Mouse (Mus musculus): ENCODE data around the gene St6galnac3. TPM values are rescaled to one million over a fixed set of nuclear protein-coding genes. Genes with fewer than 3 reads are reported as not detected.

St6galnac3 gene
- polyA plus RNA-seq, 1 experiment from 2014 or later: 27.2 TPM

DNA sequence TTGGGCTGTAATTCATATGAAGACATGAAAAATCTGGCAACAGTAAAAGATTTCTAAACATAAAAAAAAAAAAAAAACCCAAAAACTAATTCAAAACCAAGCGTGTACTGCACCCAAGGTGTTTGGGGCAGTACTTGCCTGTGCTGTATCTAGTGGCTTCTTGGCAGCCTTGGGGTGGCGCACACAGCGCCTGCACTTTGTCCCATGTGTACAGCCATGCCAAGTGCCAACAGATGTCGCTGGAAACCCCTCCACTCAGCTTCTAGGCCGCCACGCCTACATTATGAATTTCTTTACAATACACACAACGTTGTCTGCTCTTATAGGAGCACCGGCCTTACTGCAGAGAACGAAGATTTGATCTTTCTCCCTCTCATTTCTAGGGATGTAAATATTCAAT, 130.4 kb downstream of the St6galnac3 start:
- H3K4me2 ChIP-seq: no peak overlapping the region
- no peak overlapping the region for H3K27ac ChIP-seq (replicated peaks)
- H3K4me1 ChIP-seq (replicated peaks): peaks cover 29% of the 10 kb centered on the region; the same call in 1 of the 2 replicates
- no peak for ATAC-seq (ENCODE audit: low read depth)
- no peaks in the 10 kb centered on the region for H3K27me3 ChIP-seq
- no peaks in the 10 kb centered on the region for H3K36me3 ChIP-seq
- WGBS: 84% methylated on average over 9 of the region's 9 CpGs
- H3K9ac ChIP-seq: no peak overlapping the region
- no peaks in the 10 kb centered on the region for H3K9me3 ChIP-seq
- H3K4me3 ChIP-seq: no peak overlapping the region

DNA sequence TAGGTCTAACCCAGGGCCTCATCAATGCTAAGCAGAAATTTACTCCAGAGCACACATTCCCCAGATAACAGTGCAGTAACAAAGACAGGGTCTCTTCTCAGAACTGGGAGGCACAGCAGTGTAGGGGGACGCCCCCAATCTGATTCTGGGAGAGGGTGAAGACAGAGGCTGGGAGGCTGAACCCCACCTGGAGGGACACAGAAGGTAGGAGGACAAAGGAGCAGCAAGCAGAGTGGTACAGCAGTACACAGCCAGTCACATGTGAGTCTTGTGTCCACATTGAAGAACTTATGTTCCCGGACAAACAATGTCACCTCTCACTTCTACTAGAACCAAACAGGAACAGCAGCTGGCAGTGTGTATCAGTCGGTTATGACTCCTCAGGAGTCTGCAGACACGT, 131.0 kb downstream of the St6galnac3 start:
- Histone ChIP-seq H3K4me1 (replicated peaks) (peaks cover 29% of the 10 kb centered on the region; the same call in 1 of the 2 replicates), H3K4me2 (no peak overlapping the region), H3K36me3 (no peaks in the 10 kb centered on the region), H3K9me3 (no peaks in the 10 kb centered on the region), H3K27ac (replicated peaks) (peak overlapping the region; percentile 18; the same call in 1 of the 2 replicates), H3K9ac (no peak overlapping the region), H3K27me3 (no peaks in the 10 kb centered on the region), H3K4me3 (no peak overlapping the region)
- WGBS: 76% methylated on average over 4 of the region's 4 CpGs
- no peak for ATAC-seq (ENCODE audit: low read depth)

DNA sequence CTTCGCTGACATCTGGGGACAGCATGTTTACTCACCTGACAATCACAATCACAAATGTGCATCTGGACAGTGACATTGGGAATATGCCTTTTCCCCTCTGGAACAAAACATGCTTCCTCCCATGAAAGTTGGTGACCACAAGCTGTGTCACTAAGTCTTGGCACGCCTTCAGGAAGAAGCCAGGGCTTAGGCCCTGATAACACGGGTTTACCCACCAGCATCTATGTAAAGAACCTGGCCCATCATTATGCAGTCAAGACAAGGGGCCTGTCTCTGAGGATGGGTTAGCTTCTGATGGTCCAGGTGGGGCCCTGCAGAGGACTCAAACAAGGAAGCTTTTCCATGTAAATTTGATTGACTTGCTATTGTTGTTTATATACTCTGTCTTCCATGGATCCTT, 131.9 kb downstream of the St6galnac3 start:
- Histone ChIP-seq H3K9me3 (no peaks in the 10 kb centered on the region), H3K36me3 (no peaks in the 10 kb centered on the region), H3K4me2 (no peak overlapping the region), H3K4me1 (replicated peaks) (peaks cover 29% of the 10 kb centered on the region; the same call in 1 of the 2 replicates), H3K27ac (replicated peaks) (0 out of 2 replicates have a peak overlapping the region, but pooled peaks have one; percentile 23), H3K4me3 (no peak overlapping the region), H3K9ac (no peak overlapping the region), H3K27me3 (no peaks in the 10 kb centered on the region)
- ATAC-seq (ENCODE audit: low read depth): no peak
- WGBS: 75% methylated on average over 3 of the region's 3 CpGs

DNA sequence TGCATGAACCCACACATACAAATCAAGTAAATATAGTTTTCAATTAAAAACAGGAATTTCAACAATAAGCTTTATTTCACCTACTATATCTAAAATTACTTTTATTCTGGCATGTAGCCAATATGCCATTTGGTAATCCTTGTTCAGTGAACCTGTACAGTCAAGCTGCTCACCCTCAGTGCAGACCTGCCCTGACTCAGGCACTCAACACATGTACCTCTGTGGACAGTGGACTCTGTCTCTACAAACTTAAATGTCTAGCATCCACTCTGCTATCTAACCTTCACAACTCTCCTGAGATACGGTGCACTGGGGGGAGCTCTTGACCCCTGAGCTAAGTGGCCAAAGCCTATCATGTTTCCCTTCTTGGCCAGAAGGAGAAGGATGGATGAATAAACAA, 137.4 kb downstream of the St6galnac3 start:
- Histone ChIP-seq H3K4me1 (replicated peaks) (peaks cover 28% of the 10 kb centered on the region), H3K9ac (no peak overlapping the region), H3K36me3 (no peaks in the 10 kb centered on the region), H3K9me3 (no peaks in the 10 kb centered on the region), H3K4me2 (no peak overlapping the region), H3K27me3 (no peaks in the 10 kb centered on the region), H3K4me3 (no peak overlapping the region), H3K27ac (replicated peaks) (no peak overlapping the region)
- WGBS: 63% methylated on average over 1 of the region's 1 CpGs
- ATAC-seq (ENCODE audit: low read depth): no peak

DNA sequence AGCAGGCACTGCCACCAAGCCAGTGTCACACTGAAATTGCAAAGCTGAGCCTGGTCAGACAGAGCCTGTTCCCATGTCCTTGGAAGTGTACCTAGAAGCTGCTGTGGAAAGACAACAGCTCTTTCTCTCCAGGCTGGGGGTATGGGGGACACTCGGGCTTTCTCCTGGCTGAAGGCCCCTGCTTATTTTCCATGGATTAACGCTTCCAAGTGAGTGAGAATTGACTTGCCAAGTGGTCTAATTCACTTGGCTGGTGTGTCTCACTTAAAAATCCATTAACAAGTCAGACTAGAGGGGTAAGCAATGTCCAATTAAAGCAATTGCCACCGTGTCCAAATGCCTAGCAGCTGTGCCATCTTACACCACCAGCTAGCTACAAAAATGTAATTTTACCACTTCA, 140.1 kb downstream of the St6galnac3 start:
- 39% methylated on average over 3 of the region's 3 CpGs for WGBS
- H3K27ac ChIP-seq (replicated peaks): no peak overlapping the region
- ATAC-seq (ENCODE audit: low read depth): no peak

DNA sequence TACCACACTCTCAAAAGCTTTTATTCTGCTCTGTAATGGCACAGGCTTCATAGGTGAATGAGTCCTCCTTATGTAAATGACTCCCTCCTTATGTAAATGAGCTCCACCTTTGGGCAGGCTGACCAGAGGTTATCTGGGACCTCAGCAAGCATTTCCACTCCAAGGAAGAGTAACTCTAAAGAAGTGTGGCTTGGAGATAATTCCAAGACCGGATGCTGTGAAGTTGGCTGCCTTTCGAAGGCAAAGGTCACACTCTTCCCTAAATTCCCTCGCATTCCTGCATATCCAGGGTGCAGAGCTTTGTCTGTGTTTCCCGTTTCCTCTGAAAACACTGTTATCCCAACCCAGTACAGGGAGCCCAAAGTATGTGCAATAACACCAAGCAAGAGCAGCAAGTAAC, 142.9 kb downstream of the St6galnac3 start:
- Histone ChIP-seq H3K4me1 (replicated peaks) (peaks cover 23% of the 10 kb centered on the region), H3K4me2 (no peak overlapping the region), H3K9me3 (no peaks in the 10 kb centered on the region; the same call in 1 of the 2 replicates), H3K27me3 (no peaks in the 10 kb centered on the region), H3K36me3 (no peaks in the 10 kb centered on the region), H3K27ac (replicated peaks) (no peak overlapping the region), H3K9ac (no peak overlapping the region), H3K4me3 (no peak overlapping the region)
- WGBS: 58% methylated on average over 4 of the region's 4 CpGs
- ATAC-seq (ENCODE audit: low read depth): no peak

More for the DNA sequence above, 140.1 kb downstream of the St6galnac3 start:
- Histone ChIP-seq H3K27me3 (no peaks in the 10 kb centered on the region), H3K36me3 (no peaks in the 10 kb centered on the region), H3K9ac (no peak overlapping the region), H3K4me2 (no peak overlapping the region), H3K9me3 (no peaks in the 10 kb centered on the region), H3K4me1 (replicated peaks) (peaks cover 24% of the 10 kb centered on the region), H3K4me3 (no peak overlapping the region)

DNA sequence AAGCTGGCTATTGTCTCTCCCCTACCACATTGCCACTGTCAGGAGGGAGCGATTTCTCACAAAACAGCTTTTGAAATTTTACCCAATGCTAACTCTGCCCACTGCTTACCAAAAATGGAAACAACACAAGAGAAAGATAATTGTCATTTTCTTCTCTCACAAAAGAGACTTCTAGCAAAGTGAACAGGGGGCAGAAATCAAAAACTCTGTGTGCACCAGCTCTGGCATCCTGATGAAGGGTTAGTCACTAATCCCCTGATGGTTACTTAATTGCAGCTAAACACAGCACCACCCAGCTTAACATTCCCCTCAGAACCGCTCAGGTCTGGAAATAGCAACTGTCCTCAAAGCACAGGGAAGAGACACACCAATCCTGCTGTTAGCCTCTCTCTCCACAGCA, 144.3 kb downstream of the St6galnac3 start:
- Histone ChIP-seq H3K36me3 (no peaks in the 10 kb centered on the region), H3K4me2 (no peak overlapping the region), H3K4me1 (replicated peaks) (peaks cover 18% of the 10 kb centered on the region), H3K27ac (replicated peaks) (no peak overlapping the region), H3K9me3 (no peaks in the 10 kb centered on the region; the same call in 1 of the 2 replicates), H3K4me3 (no peak overlapping the region), H3K27me3 (no peaks in the 10 kb centered on the region), H3K9ac (no peak overlapping the region)
- ATAC-seq (ENCODE audit: low read depth): no peak
- WGBS: 52% methylated on average over 2 of the region's 2 CpGs

DNA sequence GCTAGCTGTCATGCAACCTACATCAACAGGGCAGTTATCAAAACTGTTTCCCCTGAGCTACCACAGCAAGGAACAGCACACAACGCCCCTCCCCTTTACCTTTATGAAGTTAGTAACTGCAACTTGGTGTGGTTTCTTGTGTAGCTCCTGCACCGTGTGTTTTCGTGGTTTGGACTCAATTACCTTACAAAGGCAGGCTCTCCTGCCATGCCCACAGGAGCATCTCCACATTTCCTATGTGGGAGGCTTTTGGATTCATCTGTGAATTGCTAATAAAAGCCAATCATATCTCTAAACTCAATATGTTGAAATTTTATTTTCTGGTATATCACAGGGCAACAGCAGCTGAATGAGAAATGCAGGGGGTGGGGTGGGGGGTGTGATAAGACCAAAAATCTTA, 144.8 kb downstream of the St6galnac3 start:
- H3K4me3 ChIP-seq: no peak overlapping the region
- H3K4me2 ChIP-seq: no peak overlapping the region
- 83% methylated on average over 3 of the region's 3 CpGs for WGBS
- H3K9me3 ChIP-seq: no peaks in the 10 kb centered on the region; the same call in 1 of the 2 replicates
- no peaks in the 10 kb centered on the region for H3K36me3 ChIP-seq
- no peaks in the 10 kb centered on the region for H3K27me3 ChIP-seq
- no peak for ATAC-seq (ENCODE audit: low read depth)
- H3K9ac ChIP-seq: no peak overlapping the region
- H3K27ac ChIP-seq (replicated peaks): no peak overlapping the region
- H3K4me1 ChIP-seq (replicated peaks): peaks cover 18% of the 10 kb centered on the region

DNA sequence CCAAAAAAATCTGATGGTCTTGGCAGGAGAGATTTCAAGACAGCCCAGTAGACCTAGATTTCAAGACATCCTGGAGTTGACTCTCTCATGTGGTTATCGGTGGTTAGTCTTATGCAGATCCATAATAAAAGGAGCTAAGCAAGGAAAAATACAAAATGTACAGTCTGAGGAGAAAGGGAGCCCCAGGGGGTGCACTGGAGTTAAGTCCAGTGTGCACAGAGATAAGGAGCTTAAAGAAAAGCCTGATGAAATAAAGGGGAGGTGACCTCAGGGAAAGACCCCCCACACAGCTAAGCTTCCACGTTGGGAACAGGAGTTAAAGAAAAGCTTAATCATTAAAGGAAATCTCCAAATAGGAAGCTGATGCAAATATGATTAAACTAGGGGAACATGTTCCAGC, 147.7 kb downstream of the St6galnac3 start:
- no peaks in the 10 kb centered on the region for H3K27me3 ChIP-seq
- H3K36me3 ChIP-seq: no peaks in the 10 kb centered on the region
- peaks cover 14% of the 10 kb centered on the region for H3K4me1 ChIP-seq (replicated peaks)
- ATAC-seq (ENCODE audit: low read depth): no peak
- H3K9ac ChIP-seq: no peak overlapping the region
- 91% methylated on average over 2 of the region's 2 CpGs for WGBS
- H3K27ac ChIP-seq (replicated peaks): no peak overlapping the region
- H3K4me3 ChIP-seq: no peak overlapping the region
- no peak overlapping the region for H3K4me2 ChIP-seq
- no peaks in the 10 kb centered on the region; the same call in 1 of the 2 replicates for H3K9me3 ChIP-seq

DNA sequence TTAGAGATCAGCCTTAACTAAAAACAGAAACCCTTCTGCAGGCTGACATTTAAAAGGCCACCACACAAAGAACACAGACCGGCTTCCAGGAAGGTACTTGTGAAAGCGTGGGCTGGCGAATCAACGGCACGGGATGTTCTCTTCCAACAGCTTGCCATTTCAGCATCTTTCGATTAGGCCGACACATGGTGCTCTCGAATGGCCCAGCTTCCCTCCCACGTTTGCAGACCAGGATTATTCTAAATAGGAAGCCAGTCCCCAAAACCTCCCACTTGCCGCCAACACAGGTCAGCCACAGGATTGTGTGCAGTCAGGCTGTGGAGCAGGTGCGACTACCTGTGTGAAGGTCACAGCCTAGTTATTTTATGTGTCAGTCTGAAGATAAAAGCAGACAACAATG, 153.8 kb downstream of the St6galnac3 start:
- Histone ChIP-seq H3K36me3 (no peaks in the 10 kb centered on the region), H3K9ac (no peak overlapping the region), H3K4me2 (no peak overlapping the region), H3K4me1 (replicated peaks) (peaks cover 19% of the 10 kb centered on the region), H3K4me3 (no peak overlapping the region), H3K27ac (replicated peaks) (no peak overlapping the region), H3K27me3 (no peaks in the 10 kb centered on the region), H3K9me3 (no peaks in the 10 kb centered on the region)
- ATAC-seq (ENCODE audit: low read depth): no peak
- WGBS: 92% methylated on average over 11 of the region's 11 CpGs

DNA sequence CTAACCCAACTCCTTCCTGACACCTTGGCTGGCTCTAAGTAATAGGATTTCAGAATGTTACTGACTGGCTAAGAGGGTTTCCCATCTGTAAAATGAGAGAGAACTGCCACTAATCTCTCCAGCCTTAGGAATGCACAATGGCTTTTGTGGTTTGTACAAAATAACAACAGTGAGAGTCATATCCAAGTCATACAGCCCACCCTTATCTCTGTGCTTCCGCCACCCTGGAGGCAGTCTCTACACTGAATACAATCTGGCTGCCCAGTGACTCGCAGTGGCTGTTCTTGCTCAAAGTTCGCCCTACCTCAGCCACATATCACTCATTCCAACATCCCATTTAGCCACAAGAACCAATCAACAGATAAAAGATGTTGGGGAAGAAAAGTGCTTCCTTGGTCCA, 156.2 kb downstream of the St6galnac3 start:
- H3K36me3 ChIP-seq: no peaks in the 10 kb centered on the region

DNA sequence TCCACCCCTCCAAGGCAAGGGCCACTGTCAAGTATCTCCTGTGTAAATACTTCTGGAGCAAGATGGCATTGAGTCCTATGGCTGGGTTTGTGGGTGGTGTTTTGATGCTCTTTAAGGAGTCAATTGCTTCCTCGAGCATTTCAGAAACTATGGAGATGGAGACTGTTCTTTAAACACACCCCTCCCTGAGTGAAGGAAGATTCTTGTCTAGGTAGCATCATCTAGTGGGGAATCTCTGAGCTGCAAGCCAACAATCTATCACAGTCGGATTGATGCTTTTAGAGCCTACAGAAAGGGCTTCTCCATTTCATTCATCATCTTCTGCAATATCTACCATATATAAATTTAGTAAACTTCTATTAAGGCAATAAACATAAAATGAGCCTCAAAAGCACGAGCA, 157.1 kb downstream of the St6galnac3 start:
- no peaks in the 10 kb centered on the region for H3K27me3 ChIP-seq
- H3K4me1 ChIP-seq (replicated peaks): peaks cover 24% of the 10 kb centered on the region
- 68% methylated on average over 3 of the region's 3 CpGs for WGBS
- H3K4me3 ChIP-seq: no peak overlapping the region
- ATAC-seq (ENCODE audit: low read depth): no peak
- H3K36me3 ChIP-seq: no peaks in the 10 kb centered on the region
- no peaks in the 10 kb centered on the region for H3K9me3 ChIP-seq
- no peak overlapping the region for H3K27ac ChIP-seq (replicated peaks)
- H3K4me2 ChIP-seq: no peak overlapping the region
- no peak overlapping the region for H3K9ac ChIP-seq

More for the DNA sequence above, 156.2 kb downstream of the St6galnac3 start:
- WGBS: 88% methylated on average over 3 of the region's 3 CpGs
- Histone ChIP-seq H3K27ac (replicated peaks) (no peak overlapping the region), H3K9me3 (no peaks in the 10 kb centered on the region), H3K27me3 (no peaks in the 10 kb centered on the region), H3K4me3 (no peak overlapping the region), H3K9ac (no peak overlapping the region), H3K4me2 (no peak overlapping the region), H3K4me1 (replicated peaks) (peaks cover 28% of the 10 kb centered on the region)
- ATAC-seq (ENCODE audit: low read depth): no peak

DNA sequence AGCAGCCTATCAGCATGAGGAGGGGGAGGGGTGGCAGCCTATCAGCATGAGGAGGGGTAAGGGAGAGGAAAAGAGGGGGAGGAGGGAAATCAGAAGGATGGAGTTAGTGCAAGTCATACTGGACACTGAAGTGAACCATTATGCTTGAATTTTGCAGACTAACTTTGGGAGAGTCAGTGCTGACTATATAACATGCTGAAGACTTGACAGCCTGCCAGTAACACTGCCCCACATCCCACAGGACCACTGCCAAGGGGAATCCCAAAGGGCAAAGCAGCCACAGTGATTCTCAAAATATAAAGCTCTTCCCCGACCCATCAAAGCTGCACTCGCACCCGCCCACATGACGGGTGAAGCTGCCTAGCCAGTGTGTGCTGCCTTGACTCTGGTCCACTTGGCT, 157.5 kb downstream of the St6galnac3 start:
- WGBS: 75% methylated on average over 4 of the region's 4 CpGs
- no peak overlapping the region for H3K4me2 ChIP-seq
- H3K4me3 ChIP-seq: no peak overlapping the region
- H3K36me3 ChIP-seq: no peaks in the 10 kb centered on the region
- no peak for ATAC-seq (ENCODE audit: low read depth)
- peaks cover 24% of the 10 kb centered on the region for H3K4me1 ChIP-seq (replicated peaks)
- no peak overlapping the region for H3K9ac ChIP-seq
- H3K27ac ChIP-seq (replicated peaks): no peak overlapping the region
- H3K27me3 ChIP-seq: no peaks in the 10 kb centered on the region
- no peaks in the 10 kb centered on the region for H3K9me3 ChIP-seq

Data from neural tube, embryonic 13.5 days (tissue).